Mouse (Mus musculus): Measurements from ENCODE around the gene Mthfsl. TPM values are rescaled to one million over a fixed set of nuclear protein-coding genes. Genes with fewer than 3 reads are reported as not detected.
"Not testable (repeated sequence)": the region's sequence is repeated elsewhere in the genome, so short reads cannot be mapped to it uniquely, and the experiment has no call there.

The Mthfsl gene
- polyA plus RNA-seq, 1 experiment from 2014 or later = 25.6 TPM

DNA sequence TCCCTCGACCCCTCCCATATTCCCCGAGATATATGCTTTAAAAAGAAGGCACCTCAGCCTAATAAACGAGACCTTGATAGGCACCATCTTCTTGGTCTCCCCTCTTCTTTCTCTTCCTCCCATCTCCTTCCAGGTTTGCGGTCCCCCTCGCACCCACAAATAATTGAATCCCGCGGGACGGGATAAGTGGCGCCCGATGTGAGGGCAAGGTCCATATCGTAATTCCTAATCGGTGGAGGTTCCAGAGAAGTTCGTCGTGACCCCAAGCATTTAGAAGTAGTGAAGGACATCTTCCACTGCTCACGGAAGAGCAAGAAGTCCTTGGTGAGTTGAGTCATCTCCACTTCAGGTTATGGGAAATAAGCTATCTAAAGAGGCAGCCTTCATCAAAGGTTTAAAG, 69.4 kb downstream of the Mthfsl start:
- not testable (repeated sequence) for H3K4me1 ChIP-seq (replicated peaks; ENCODE audit: control insufficient read depth, insufficient read depth, low read length); H3K4me3 ChIP-seq (ENCODE audit: low read depth, low read length); DNase-seq (ENCODE audit: low spot score); H3K9ac ChIP-seq (ENCODE audit: low read length); ATAC-seq (replicated peaks; ENCODE audit: low FRiP score); H3K4me2 ChIP-seq (ENCODE audit: low read depth, low read length, severe bottlenecking); H3K36me3 ChIP-seq (ENCODE audit: control insufficient read depth, insufficient read depth, low read length); H3K27ac ChIP-seq (ENCODE audit: low read depth, low read length); H3K27me3 ChIP-seq (ENCODE audit: control insufficient read depth, insufficient read depth, low read length); H3K9me3 ChIP-seq (ENCODE audit: control insufficient read depth, low read length)
- WGBS = 94% methylated on average over 11 of the region's 15 CpGs

Other genes with a start within 250 kb of the Mthfsl start
- 141 and 148 TPM in 2 replicates for gene Syncrip, start 237.7 kb downstream of the Mthfsl start, polyA plus RNA-seq (2014; fragmentation: Nextera tagmentation; extraction: Ambion mirVana)
- 7.8 and 10.1 TPM in 2 replicates for gene Zfp949, start 172.3 kb downstream of the Mthfsl start, polyA plus RNA-seq (2014; fragmentation: Nextera tagmentation; extraction: Ambion mirVana)
- not detected in 2 replicates for gene Trim43a, start 139.4 kb downstream of the Mthfsl start, polyA plus RNA-seq (2014; fragmentation: Nextera tagmentation; extraction: Ambion mirVana)
- gene Bcl2a1d, start 11.6 kb upstream of the Mthfsl start, polyA plus RNA-seq (2014; fragmentation: Nextera tagmentation; extraction: Ambion mirVana) = 0.57 TPM in 1 of 2 replicates, not detected in the other
- not detected in 2 replicates for gene Trim43c, start 118.9 kb upstream of the Mthfsl start, polyA plus RNA-seq (2014; fragmentation: Nextera tagmentation; extraction: Ambion mirVana)
- not detected in 2 replicates for gene Bcl2a1a, start 236.6 kb upstream of the Mthfsl start, polyA plus RNA-seq (2014; fragmentation: Nextera tagmentation; extraction: Ambion mirVana)

Measured in forebrain, embryonic 11.5 days (tissue).